Mouse (Mus musculus): ENCODE measurements around the gene Acot2. TPM values are rescaled to one million over a fixed set of nuclear protein-coding genes. Genes with fewer than 3 reads are reported as not detected.
A peak's percentile ranks its signal among the peaks of the same experiment; 100 is the strongest.

Gene Acot2
- 9.8 and 14.6 TPM in 2 replicates for total RNA-seq (2012; rRNA removed)
- polyA plus RNA-seq (2012; ENCODE audit: insufficient read depth in 1 of 2, insufficient read length in 2 of 2, low read depth in 1 of 2, low replicate concordance in 2 of 2, missing spikeins in 1 of 2), result 10 to 100 TPM in 1 of 2 experiments, not detected in 1; 13.0 TPM

GRCm38 (mm10) chr12:83987583-83988441 is at the start of gene Acot2:
Gene Acot2, plus strand, starts transcription at chr12:83987861.
- Histone ChIP-seq H3K36me3 (ENCODE audit: control insufficient read depth in 1 of 2, insufficient read depth in 2 of 2, low read length in 2 of 2) (peaks cover 0 to 18% of the 10 kb centered on the region in 2 experiments; a peak in 3 of 4 replicates), H3K27ac (ENCODE audit: control insufficient read depth, low read depth, low read length) (peak within 1 kb of the TSS; percentile 93), H3K27me3 (ENCODE audit: control insufficient read depth in 1 of 2, insufficient read depth in 2 of 2, low read length in 2 of 2) (no peaks in the 10 kb centered on the region), H3K4me1 (ENCODE audit: control insufficient read depth in 1 of 2, insufficient read depth in 2 of 2, low read length in 2 of 2) (peaks cover 10 to 14% of the 10 kb centered on the region in 2 experiments), H3K9ac (ENCODE audit: control insufficient read depth, low read depth, low read length, poor library complexity, severe bottlenecking) (peak within 1 kb of the TSS; percentile 82), H3K79me2 (ENCODE audit: control insufficient read depth, insufficient read depth, low read length, poor library complexity) (peaks cover 13% of the 10 kb centered on the region), H3K9me3 (replicated peaks; ENCODE audit: insufficient read depth, low read length) (no peaks in the 10 kb centered on the region), H3K4me3 (ENCODE audit: control insufficient read depth in 1 of 2, insufficient read depth in 1 of 2, low read depth in 2 of 2, low read length in 2 of 2) (peak within 1 kb of the TSS; percentile 74 to 79)
- peak; percentile 93 for DNase-seq (ENCODE audit: low read depth, low spot score)
- TF ChIP-seq GABPA (IDR thresholded peaks at IDR 0.05; ENCODE audit: low read depth, low read length) (no peak), HCFC1 (IDR thresholded peaks at IDR 0.05; ENCODE audit: low read depth, low read length) (no peak), KAT2A (conservative IDR thresholded peaks at IDR 0.05; ENCODE audit: low read depth, low read length) (peak; percentile 35; the same call in 1 of the 2 replicates), MAX (IDR thresholded peaks at IDR 0.05; ENCODE audit: low read length) (no peak; the same call in 1 of the 2 replicates), JUND (IDR thresholded peaks at IDR 0.05; ENCODE audit: low read depth, low read length) (no peak), TCF12 (IDR thresholded peaks at IDR 0.05; ENCODE audit: low read depth, low read length) (0 out of 2 replicates have a peak, but pooled peaks have one; percentile 48), RCOR1 (IDR thresholded peaks at IDR 0.05; ENCODE audit: low read depth, low read length) (no peak), CHD1 (IDR thresholded peaks at IDR 0.05; ENCODE audit: low read depth, low read length) (no peak), TBP (IDR thresholded peaks at IDR 0.05; ENCODE audit: low read depth, low read length) (peak; percentile 80), ZMIZ1 (IDR thresholded peaks at IDR 0.05; ENCODE audit: low read depth, low read length) (peak; percentile 78; the same call in 1 of the 2 replicates), CHD2 (IDR thresholded peaks at IDR 0.05; ENCODE audit: low read length) (no peak), SIN3A (IDR thresholded peaks at IDR 0.05; ENCODE audit: low read length) (peak; percentile 36), TAL1 (IDR thresholded peaks at IDR 0.05; ENCODE audit: low read length) (no peak), BHLHE40 (IDR thresholded peaks at IDR 0.05; ENCODE audit: borderline replicate concordance, low read depth, low read length) (no peak), MXI1 (IDR thresholded peaks at IDR 0.05; ENCODE audit: low read depth, low read length) (0 out of 2 replicates have a peak, but pooled peaks have one; percentile 11), GATA1 (IDR thresholded peaks at IDR 0.05; ENCODE audit: low read depth, low read length) (no peak), ZNF384 (IDR thresholded peaks at IDR 0.05; ENCODE audit: low read depth, low read length) (no peak), POLR2AphosphoS2 (IDR thresholded peaks at IDR 0.05; ENCODE audit: low read length) (peak; percentile 64; the same call in 1 of the 2 replicates), NRF1 (IDR thresholded peaks at IDR 0.05; ENCODE audit: insufficient read depth, low read depth, low read length, poor library complexity, severe bottlenecking) (no peak; the same call in 1 of the 2 replicates), ZC3H11A (IDR thresholded peaks at IDR 0.05; ENCODE audit: low read depth, low read length) (peak; percentile 15; the same call in 1 of the 2 replicates), NELFE (IDR thresholded peaks at IDR 0.05; ENCODE audit: low read depth, low read length) (peak; percentile 28; the same call in 1 of the 2 replicates), MAFK (IDR thresholded peaks at IDR 0.05; ENCODE audit: borderline replicate concordance, low read depth, low read length) (no peak), CTCF (IDR thresholded peaks at IDR 0.05 in 2 of 3, conservative IDR thresholded peaks at IDR 0.05 in 1 of 3; ENCODE audit: control insufficient read depth in 1 of 3, insufficient read depth in 1 of 3, low read depth in 2 of 3, low read length in 3 of 3, poor library complexity in 1 of 3, severe bottlenecking in 1 of 3) (peak in 2 of 3 experiments; percentile 37 to 41; a peak in 4 of 6 replicates), USF1 (IDR thresholded peaks at IDR 0.05; ENCODE audit: low read depth, low read length) (no peak), UBTF (IDR thresholded peaks at IDR 0.05; ENCODE audit: borderline replicate concordance, insufficient read depth, low read depth, low read length) (no peak), ETS1 (IDR thresholded peaks at IDR 0.05; ENCODE audit: low read depth, low read length) (no peak; the same call in 1 of the 2 replicates), ELF1 (IDR thresholded peaks at IDR 0.05; ENCODE audit: low read depth, low read length) (peak; percentile 49; the same call in 1 of the 2 replicates), POLR2A (IDR thresholded peaks at IDR 0.05; ENCODE audit: control insufficient read depth in 1 of 2, insufficient read depth in 1 of 2, low read depth in 1 of 2, low read length in 2 of 2, poor library complexity in 1 of 2) (peak; percentile 60 to 69), USF2 (IDR thresholded peaks at IDR 0.05; ENCODE audit: borderline replicate concordance in 1 of 2, insufficient read depth in 1 of 2, low read depth in 1 of 2, low read length in 2 of 2) (no peak), E2F4 (IDR thresholded peaks at IDR 0.05; ENCODE audit: borderline replicate concordance, low read depth, low read length) (no peak), EP300 (IDR thresholded peaks at IDR 0.05; ENCODE audit: low read depth in 1 of 2, low read length in 2 of 2) (no peak), RAD21 (IDR thresholded peaks at IDR 0.05; ENCODE audit: low read depth, low read length) (peak; percentile 20), SMC3 (IDR thresholded peaks at IDR 0.05; ENCODE audit: low read depth, low read length) (peak; percentile 29; the same call in 1 of the 2 replicates), MEF2A (IDR thresholded peaks at IDR 0.05; ENCODE audit: extremely low read depth, insufficient replicate concordance, low read depth, low read length, poor library complexity, severe bottlenecking) (no peak)
